Mouse (Mus musculus): ENCODE data around the gene Lrrfip1.

GRCm38 (mm10) chr1:91008746-91009145, 10.2 kb downstream of the Lrrfip1 start:
- no peak for TF ChIP-seq POLR2A (IDR thresholded peaks at IDR 0.05; ENCODE audit: control insufficient read depth, low read depth, low read length)
- no peak for TF ChIP-seq CTCF (IDR thresholded peaks at IDR 0.05; ENCODE audit: control insufficient read depth, insufficient read depth, insufficient replicate concordance, low read depth, low read length)
